Mouse (Mus musculus): ENCODE measurements around the gene Enthd1.

DNA sequence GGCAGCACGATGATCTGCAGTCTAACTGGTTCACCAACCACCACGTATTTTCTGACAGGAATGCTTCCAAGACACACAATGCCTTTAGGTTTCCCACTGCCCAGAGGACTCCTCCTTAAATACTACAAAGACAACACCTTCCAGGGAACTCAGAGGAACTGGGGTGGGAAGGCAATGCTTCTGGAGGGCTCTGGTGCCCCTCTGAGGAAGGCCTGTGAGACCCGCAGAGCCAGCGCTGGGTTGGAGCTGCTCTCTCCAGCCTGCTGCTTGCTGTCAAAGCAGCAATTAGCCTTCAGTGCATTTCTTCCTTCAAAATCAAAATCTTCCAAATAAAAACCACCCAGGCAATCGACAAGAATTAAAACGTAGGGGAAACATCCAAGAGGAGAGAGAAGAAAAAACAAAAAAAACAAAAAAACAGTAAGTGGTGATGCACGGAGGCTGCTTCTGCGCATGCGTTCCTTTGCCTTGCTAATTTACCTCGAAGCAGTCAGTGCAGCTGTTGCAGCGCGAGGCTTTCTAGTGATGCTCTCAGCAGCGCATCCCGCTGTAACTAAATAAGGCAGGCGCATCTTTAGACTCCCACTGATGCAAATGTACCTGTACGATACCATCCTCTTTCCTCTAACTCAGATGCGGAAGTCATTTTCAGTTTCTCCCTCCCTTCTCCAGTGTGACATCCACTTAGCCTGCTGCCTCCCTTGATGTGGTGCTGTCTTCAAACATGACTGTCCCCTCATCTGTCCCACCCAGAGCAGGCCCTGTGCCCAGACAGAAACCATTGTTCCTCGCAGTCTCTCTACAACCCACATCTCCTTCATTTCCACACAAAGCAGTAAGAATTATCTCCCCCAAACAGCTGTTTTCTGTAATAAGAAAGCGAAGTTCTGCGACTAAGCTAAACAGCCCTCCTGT, 34.7 kb downstream of the Enthd1 start:
- TF ChIP-seq GATA1 (IDR thresholded peaks at IDR 0.05; ENCODE audit: low read length) (no peak), TAL1 (IDR thresholded peaks at IDR 0.05; ENCODE audit: low read length) (no peak)

Data from erythroblast, embryonic 14.5 days (primary cell).